Mouse (Mus musculus) spleen, adult 2 months (tissue): Measurements from ENCODE around the gene Gan. TPM values are rescaled to one million over a fixed set of nuclear protein-coding genes. Genes with fewer than 3 reads are reported as not detected.

Source experiments
- DNase-seq, 2 experiments: peaks; one replicate each; pipeline versions ENCODE4 v3.0.0 to v3.0.0-alpha.2; 2012 to 2021; ENCODE audit warnings: low spot score in 2 of 2, low read depth in 1 of 2
- H3K27ac ChIP-seq: fragments of 200-500 bp; 2 replicates; pipeline ENCODE4 v1.5.1; 2012; ENCODE audit warnings: low read length, inconsistent platforms; ENCODE audit not compliant: insufficient read depth
- H3K27me3 ChIP-seq: fragments of 200-500 bp; 2 replicates; pipeline ENCODE4 v1.6.1; 2012; ENCODE audit warnings: mild to moderate bottlenecking, moderate library complexity, low read length, inconsistent platforms; ENCODE audit not compliant: control insufficient read depth, insufficient read depth
- H3K36me3 ChIP-seq: fragments of 200-500 bp; 2 replicates; pipeline ENCODE4 v1.6.1; 2012; ENCODE audit warnings: mild to moderate bottlenecking, low read length, inconsistent platforms; ENCODE audit not compliant: control insufficient read depth, insufficient read depth
- H3K4me1 ChIP-seq: fragments of 200-500 bp; 2 replicates; pipeline ENCODE4 v1.6.1; 2011; ENCODE audit warnings: inconsistent platforms; ENCODE audit not compliant: control insufficient read depth, insufficient read depth, insufficient read length
- H3K4me3 ChIP-seq: fragments of 200-500 bp; 2 replicates; pipeline ENCODE4 v1.5.1; 2011; ENCODE audit warnings: mild to moderate bottlenecking, inconsistent platforms; ENCODE audit not compliant: insufficient read depth, insufficient read length; ENCODE audit errors: extremely low read depth
- CTCF ChIP-seq: fragments of 200-500 bp; IDR thresholded peaks from 2 replicates; pipeline ENCODE4 v1.5.1; 2011; ENCODE audit warnings: mild to moderate bottlenecking, inconsistent platforms; ENCODE audit not compliant: insufficient read depth, insufficient read length, insufficient replicate concordance; ENCODE audit errors: extremely low read depth
- POLR2A ChIP-seq: fragments of 200-500 bp; IDR thresholded peaks from 2 replicates; pipeline ENCODE4 v1.6.1; 2011; ENCODE audit warnings: low read depth, low read length, inconsistent platforms
- WGBS: fragments of 180-500 bp; shearing (Covaris S2); methylation state at CpG from one replicate; pipeline ENCODE4 v1.1.7; 2018; 5-methylcytosine and 5-hydroxymethylcytosine counted together
- polyA plus RNA-seq: library from polyadenylated mRNA; depleted of rRNA; stranded (reverse); fragments of >200 nt; gene quantifications from 2 replicates; pipeline ENCODE4 v1.2.3, GENCODE M21; 2012

Gene Gan
- polyA plus RNA-seq, 1 experiment = 2.9 TPM

GRCm38 (mm10) chr8:117126411-117126810, 31.5 kb upstream of the Gan start:
- no peak for DNase-seq
- no peak overlapping the region for H3K27ac ChIP-seq
- no peaks in the 10 kb centered on the region for H3K27me3 ChIP-seq
- no peaks in the 10 kb centered on the region for H3K36me3 ChIP-seq
- TF ChIP-seq POLR2A (no peak), CTCF (no peak)
- H3K4me1 ChIP-seq = peaks cover 6% of the 10 kb centered on the region; the same call in 1 of the 2 replicates
- H3K4me3 ChIP-seq = no peak overlapping the region
- WGBS = 85% methylated on average over 3 of the region's 3 CpGs

GRCm38 (mm10) chr8:117127063-117127462, 30.9 kb upstream of the Gan start:
- 59% methylated on average over 8 of the region's 8 CpGs for WGBS

GRCm38 (mm10) chr8:117133702-117134101, 24.2 kb upstream of the Gan start:
- Histone ChIP-seq H3K27me3 (0 out of 2 replicates have a peak, but pooled peaks cover 1% of the 10 kb centered on the region), H3K4me1 (no peaks in the 10 kb centered on the region), H3K36me3 (no peaks in the 10 kb centered on the region), H3K27ac (no peak overlapping the region), H3K4me3 (no peak overlapping the region)
- TF ChIP-seq POLR2A (no peak), CTCF (no peak)
- WGBS = 61% methylated on average over 3 of the region's 3 CpGs
- no peak for DNase-seq

More at GRCm38 (mm10) chr8:117127063-117127462, 30.9 kb upstream of the Gan start:
- TF ChIP-seq CTCF = 0 out of 2 replicates have a peak, but pooled peaks have one; percentile 11
- TF ChIP-seq POLR2A = no peak
- no peaks in the 10 kb centered on the region for H3K27me3 ChIP-seq
- no peak for DNase-seq
- no peak overlapping the region for H3K27ac ChIP-seq
- no peaks in the 10 kb centered on the region for H3K36me3 ChIP-seq
- no peaks in the 10 kb centered on the region for H3K4me1 ChIP-seq
- no peak overlapping the region for H3K4me3 ChIP-seq

- Histone ChIP-seq H3K4me1 (no peaks in the 10 kb centered on the region), H3K27ac (no peak overlapping the region), H3K4me3 (no peak overlapping the region), H3K36me3 (no peaks in the 10 kb centered on the region), H3K27me3 (0 out of 2 replicates have a peak, but pooled peaks cover 1% of the 10 kb centered on the region)
- no peak for DNase-seq
- WGBS = 89% methylated on average over 4 of the region's 4 CpGs
- TF ChIP-seq CTCF (no peak), POLR2A (no peak)
Observed at GRCm38 (mm10) chr8:117136351-117136750, 21.6 kb upstream of the Gan start.

DNA sequence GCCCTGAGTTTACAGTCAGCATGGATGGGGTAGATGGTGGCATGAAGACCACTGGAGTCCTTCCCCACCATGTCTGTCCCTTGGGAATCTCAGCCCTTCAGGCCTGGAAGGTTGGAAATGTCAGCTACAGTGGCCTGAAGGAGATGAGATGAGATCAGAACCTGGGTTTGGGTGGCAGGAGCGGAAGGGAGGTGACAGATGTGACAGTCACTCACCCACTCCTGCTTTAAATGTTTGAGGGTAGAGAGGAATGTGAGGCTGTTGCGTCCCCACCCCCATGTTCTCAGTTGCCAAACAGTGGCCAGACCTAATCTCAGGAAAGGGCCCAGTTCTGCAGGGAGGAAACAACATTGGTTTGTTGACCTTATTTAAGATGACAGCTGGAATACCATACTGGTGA, 21.2 kb upstream of the Gan start:
- no peak for TF ChIP-seq POLR2A
- no peak for TF ChIP-seq CTCF
- Histone ChIP-seq H3K27ac (no peak overlapping the region), H3K27me3 (0 out of 2 replicates have a peak, but pooled peaks cover 1% of the 10 kb centered on the region), H3K36me3 (no peaks in the 10 kb centered on the region), H3K4me3 (no peak overlapping the region), H3K4me1 (no peaks in the 10 kb centered on the region)
- no peak for DNase-seq
- 83% methylated on average over 2 of the region's 2 CpGs for WGBS

- Histone ChIP-seq H3K27me3 (0 out of 2 replicates have a peak, but pooled peaks cover 1% of the 10 kb centered on the region), H3K27ac (no peak overlapping the region), H3K4me1 (no peaks in the 10 kb centered on the region), H3K36me3 (no peaks in the 10 kb centered on the region), H3K4me3 (no peak overlapping the region)
- DNase-seq = no peak
- 63% methylated on average over 11 of the region's 11 CpGs for WGBS
- TF ChIP-seq CTCF (no peak), POLR2A (no peak)
Observed at GRCm38 (mm10) chr8:117137357-117137756, 20.6 kb upstream of the Gan start.

DNA sequence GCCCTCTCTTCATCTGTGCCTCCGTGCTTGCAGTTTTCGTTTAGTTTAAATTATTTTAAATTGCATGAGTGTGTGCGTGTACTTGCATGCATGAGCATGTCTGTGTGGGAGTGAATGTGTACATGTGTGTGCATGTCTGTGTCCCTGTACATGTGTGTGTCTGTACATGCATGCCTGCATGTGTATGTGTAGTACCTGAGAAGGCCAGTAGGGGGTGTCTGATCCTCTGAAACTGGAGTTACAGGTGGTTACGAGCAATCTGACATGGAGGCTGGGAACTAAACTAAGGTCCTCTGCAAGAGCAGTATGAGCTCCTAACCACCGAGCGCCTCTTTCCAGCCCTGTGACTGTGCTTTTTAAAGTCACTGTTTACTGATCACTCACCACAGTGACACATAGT, 9.4 kb upstream of the Gan start:
- 95% methylated on average over 6 of the region's 6 CpGs for WGBS
- H3K36me3 ChIP-seq = no peaks in the 10 kb centered on the region
- DNase-seq = no peak
- H3K4me3 ChIP-seq = no peak overlapping the region
- no peaks in the 10 kb centered on the region for H3K27me3 ChIP-seq
- TF ChIP-seq CTCF (no peak), POLR2A (no peak)
- 0 out of 2 replicates have a peak, but pooled peaks cover 3% of the 10 kb centered on the region for H3K4me1 ChIP-seq
- H3K27ac ChIP-seq = no peak overlapping the region
